Comparison of ENCODE assay signal across 8 mouse cellular contexts in genomic region chr17:33781124-33781977, GRCm38 (mm10). TPM values are rescaled to one million over a fixed set of nuclear protein-coding genes. Genes with fewer than 3 reads are reported as not detected.
A peak's percentile ranks its signal among the peaks of the same experiment; 100 is the strongest.
DNase-seq lines count a peak whose midpoint lies in the region; ATAC-seq lines count a peak whose summit lies in the region.

Angptl4 (minus strand) TSS chr17:33781830.

- peak within 1 kb of the TSS; percentile 35 for H3K9ac ChIP-seq in heart, embryonic 15.5 days
- peak within 1 kb of the TSS; percentile 64 for H3K9ac ChIP-seq in liver, embryonic 16.5 days (ENCODE audit: low read depth, low read length)
- peak within 1 kb of the TSS; percentile 58 for H3K9ac ChIP-seq in neural tube, embryonic 12.5 days

- 1% methylated on average over 49 of the region's 50 CpGs for WGBS in heart, embryonic 15.5 days
- WGBS in liver, embryonic 16.5 days (ENCODE audit: insufficient replicate concordance): under 1% methylated on average over 50 of the region's 50 CpGs
- WGBS in neural tube, embryonic 12.5 days: 2% methylated on average over 50 of the region's 50 CpGs

- peak within 1 kb of the TSS; percentile 46 for H3K4me3 ChIP-seq in heart, embryonic 15.5 days
- H3K4me3 ChIP-seq in liver, embryonic 16.5 days (ENCODE audit: low read depth, low read length): peak within 1 kb of the TSS; percentile 64
- peak within 1 kb of the TSS; percentile 42 for H3K4me3 ChIP-seq in neural tube, embryonic 12.5 days

- DNase-seq in B cell, adult 2 months: peak; percentile 70 to 73
- peak; percentile 86 for DNase-seq in adrenal gland, postnatal 14 days
- peak; percentile 87 for DNase-seq in kidney, postnatal 14 days
- DNase-seq in testis, postnatal 10 days (ENCODE audit: low spot score): peak; percentile 85

- H3K9me3 ChIP-seq in heart, embryonic 15.5 days (replicated peaks): no peaks in the 10 kb centered on the region
- no peaks in the 10 kb centered on the region for H3K9me3 ChIP-seq in liver, embryonic 16.5 days (replicated peaks; ENCODE audit: control insufficient read depth, low read length)
- no peaks in the 10 kb centered on the region for H3K9me3 ChIP-seq in neural tube, embryonic 12.5 days

- peak; percentile 70 for ATAC-seq in erythroid progenitor cell, adult 5-6 weeks (replicated peaks; ENCODE audit: low FRiP score, poor library complexity, severe bottlenecking)
- ATAC-seq in heart, embryonic 15.5 days (replicated peaks; ENCODE audit: insufficient number of reproducible peaks, insufficient read depth, low FRiP score, low read depth): peak; percentile 69
- peak; percentile 74 for ATAC-seq in liver, embryonic 16.5 days (ENCODE audit: low read depth)
- ATAC-seq in neural tube, embryonic 12.5 days (ENCODE audit: low FRiP score, low read depth): peak; percentile 84

- no peaks in the 10 kb centered on the region for H3K27me3 ChIP-seq in heart, embryonic 15.5 days
- H3K27me3 ChIP-seq in liver, embryonic 16.5 days (ENCODE audit: control insufficient read depth, insufficient read depth, low read depth, low read length): no peaks in the 10 kb centered on the region
- H3K27me3 ChIP-seq in neural tube, embryonic 12.5 days (replicated peaks): 0 out of 2 replicates have a peak, but pooled peaks cover 5% of the 10 kb centered on the region

- peak within 1 kb of the TSS; percentile 78 for H3K4me2 ChIP-seq in heart, embryonic 15.5 days
- peak within 1 kb of the TSS; percentile 83 for H3K4me2 ChIP-seq in liver, embryonic 16.5 days (ENCODE audit: low read depth, low read length)
- H3K4me2 ChIP-seq in neural tube, embryonic 12.5 days (replicated peaks): peak within 1 kb of the TSS; percentile 88

- H3K36me3 ChIP-seq in heart, embryonic 15.5 days: peaks cover 5% of the 10 kb centered on the region; the same call in 1 of the 2 replicates
- H3K36me3 ChIP-seq in liver, embryonic 16.5 days (ENCODE audit: control insufficient read depth, insufficient read depth): peaks cover 3% of the 10 kb centered on the region; the same call in 1 of the 2 replicates
- peaks cover 5% of the 10 kb centered on the region; the same call in 1 of the 2 replicates for H3K36me3 ChIP-seq in neural tube, embryonic 12.5 days

- H3K4me1 ChIP-seq in heart, embryonic 15.5 days (replicated peaks): peaks cover 63% of the 10 kb centered on the region
- H3K4me1 ChIP-seq in liver, embryonic 16.5 days (ENCODE audit: control insufficient read depth, low read depth, low read length): peaks cover 37% of the 10 kb centered on the region
- peaks cover 17% of the 10 kb centered on the region for H3K4me1 ChIP-seq in neural tube, embryonic 12.5 days

- H3K27ac ChIP-seq in heart, embryonic 15.5 days: peak within 1 kb of the TSS; percentile 91
- peak within 1 kb of the TSS; percentile 75 for H3K27ac ChIP-seq in liver, embryonic 16.5 days (ENCODE audit: low read length)
- no peak within 1 kb of the TSS for H3K27ac ChIP-seq in neural tube, embryonic 12.5 days

RNA-seq across cellular contexts. Expression of gene Angptl4, which starts in this region (rescaled TPM):
- 121 and 189 TPM in 2 replicates for total RNA-seq in adrenal gland, postnatal 14 days (2021)
- 0.36 and 0.84 TPM in 2 replicates for total RNA-seq in erythroid progenitor cell, adult 5-6 weeks (2015; ENCODE audit: low replicate concordance)
- total RNA-seq in erythroid progenitor cell, adult 5-6 weeks (2017; ENCODE audit: low replicate concordance): 0.77 TPM in 1 of 2 replicates, not detected in the other
- 15.4 and 20.0 TPM in 2 replicates for polyA plus RNA-seq in heart, embryonic 15.5 days (2015; fragmentation: Nextera tagmentation; extraction: Ambion mirVana)
- polyA plus RNA-seq in liver, embryonic 16.5 days (2015; fragmentation: Nextera tagmentation; extraction: Ambion mirVana): 29.3 and 29.6 TPM in 2 replicates
- polyA plus RNA-seq in neural tube, embryonic 12.5 days (2016; fragmentation: Nextera tagmentation; extraction: Ambion mirVana): 17.7 TPM in 2 replicates

Comparison
In these comparisons a context has a peak if more than half of its experiments do, and no peak if none do; other contexts are left out.
1. RNA of gene Angptl4 (total RNA-seq): 121 to 189 TPM in adrenal gland, postnatal 14 days; 0.36 to 0.84 TPM in erythroid progenitor cell, adult 5-6 weeks; every median in the first group is over 10 times any median in the second.
2. Peak in ATAC-seq in erythroid progenitor cell, adult 5-6 weeks; RNA of the gene not detected or under 1 TPM.
3. Peak in every context shown above with its lines, with median percentiles within 50 percentile points of each other: DNase-seq, ATAC-seq, H3K4me2 ChIP-seq, H3K4me3 ChIP-seq and H3K9ac ChIP-seq.